Mouse (Mus musculus) testis, adult 2 months (tissue): ENCODE data around the gene Pcgf2.

Experiments
- CTCF ChIP-seq: fragments of 200-500 bp; IDR thresholded peaks from 2 replicates; pipeline ENCODE4 v1.5.1; 2012; ENCODE audit warnings: low read depth, mild to moderate bottlenecking, inconsistent platforms, low read length, moderate library complexity; ENCODE audit not compliant: control insufficient read depth, insufficient read depth, insufficient replicate concordance
- POLR2A ChIP-seq: fragments of 200-500 bp; IDR thresholded peaks from 2 replicates; pipeline ENCODE4 v1.6.1; 2012; ENCODE audit warnings: low read depth, mild to moderate bottlenecking, inconsistent platforms, low read length, moderate library complexity; ENCODE audit not compliant: control insufficient read depth

GRCm38 (mm10) chr11:97694921-97695711 lies 5.2 kb downstream of the Pcgf2 start:
- TF ChIP-seq POLR2A (no peak), CTCF (no peak)
